Mouse (Mus musculus): ENCODE measurements around the gene Nlk.

DNA sequence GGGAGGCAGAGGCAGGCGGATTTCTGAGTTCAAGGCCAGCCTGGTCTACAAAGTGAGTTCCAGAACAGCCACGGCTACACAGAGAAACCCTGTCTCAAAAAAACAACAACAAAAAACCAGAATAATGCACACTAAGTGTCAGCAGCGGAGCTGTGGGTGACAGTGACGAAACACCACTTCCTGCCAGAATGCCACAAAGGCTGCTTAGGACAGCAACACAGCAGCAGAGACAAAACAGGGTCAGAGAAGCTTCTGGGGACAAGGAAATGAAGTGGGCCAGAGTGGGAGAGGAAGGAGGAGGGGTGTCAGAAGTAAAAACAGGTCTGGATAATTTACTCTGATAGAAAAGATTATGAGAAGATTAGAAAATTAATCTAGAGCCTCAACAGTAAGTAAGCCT is 97.1 kb downstream of the Nlk start:
- TF ChIP-seq CTCF (IDR thresholded peaks at IDR 0.05; ENCODE audit: control insufficient read depth, insufficient read depth, low read length): no peak
- TF ChIP-seq POLR2A (IDR thresholded peaks at IDR 0.05; ENCODE audit: borderline replicate concordance, control insufficient read depth, low read depth, low read length): no peak

Data from bone marrow, adult 2 months (tissue).